Mouse (Mus musculus) heart, embryonic 10.5 days (tissue): ENCODE measurements around the gene Cldn18. TPM values are rescaled to one million over a fixed set of nuclear protein-coding genes. Genes with fewer than 3 reads are reported as not detected.

Experiments
- DNase-seq: peaks from one replicate; pipeline ENCODE4 v3.0.0-alpha.2; 2017; ENCODE audit warnings: low spot score
- H3K27ac ChIP-seq: fragments of 300-500 bp; sonication (generic); 2 replicates; pipeline ENCODE4 v1.5.1; 2016; ENCODE audit warnings: mild to moderate bottlenecking
- H3K27me3 ChIP-seq: fragments of 300-500 bp; sonication (generic); 2 replicates; pipeline ENCODE4 v1.6.1; 2016; ENCODE audit warnings: mild to moderate bottlenecking; ENCODE audit not compliant: poor library complexity, insufficient read depth, severe bottlenecking
- H3K36me3 ChIP-seq: fragments of 300-500 bp; sonication (generic); 2 replicates; pipeline ENCODE4 v1.6.1; 2016; ENCODE audit warnings: mild to moderate bottlenecking, moderate library complexity
- H3K4me1 ChIP-seq: fragments of 300-500 bp; sonication (generic); 2 replicates; pipeline ENCODE4 v1.6.1; 2016; ENCODE audit warnings: mild to moderate bottlenecking
- H3K4me3 ChIP-seq: fragments of 300-500 bp; sonication (generic); 2 replicates; pipeline ENCODE4 v1.5.1; 2016; ENCODE audit warnings: mild to moderate bottlenecking, moderate library complexity
- H3K9me3 ChIP-seq: fragments of 300-500 bp; sonication (generic); 2 replicates; pipeline ENCODE4 v1.6.1; 2016; ENCODE audit warnings: mild to moderate bottlenecking, moderate library complexity
- WGBS: fragments of 180-500 bp; shearing (Covaris S2); methylation state at CpG from one replicate; pipeline ENCODE4 v1.1.7; 2016; 5-methylcytosine and 5-hydroxymethylcytosine counted together
- polyA plus RNA-seq: library from polyadenylated mRNA; unstranded; fragments of >200 nt; fragmentation: Nextera tagmentation; extraction: Ambion mirVana; gene quantifications from 2 replicates; pipeline ENCODE4 v1.2.1, GENCODE M21; 2016

Gene Cldn18
- 0.20 TPM in 1 of 2 replicates, not detected in the other for polyA plus RNA-seq

- no peaks in the 10 kb centered on the region for H3K4me1 ChIP-seq
- H3K36me3 ChIP-seq, result no peaks in the 10 kb centered on the region
- 79% methylated on average over 14 of the region's 14 CpGs for WGBS
- no peaks in the 10 kb centered on the region for H3K9me3 ChIP-seq
- H3K27ac ChIP-seq, result no peak within 1 kb of the TSS
- no peak within 1 kb of the TSS for H3K4me3 ChIP-seq
- no peaks in the 10 kb centered on the region for H3K27me3 ChIP-seq
- no peak for DNase-seq
Measured at GRCm38 (mm10) chr9:99717134-99717533, at the start of gene Cldn18. Gene Cldn18, minus strand, starts transcription at chr9:99717267.

- Histone ChIP-seq H3K36me3 (no peaks in the 10 kb centered on the region), H3K9me3 (no peaks in the 10 kb centered on the region), H3K27me3 (no peaks in the 10 kb centered on the region), H3K4me3 (no peak overlapping the region), H3K4me1 (no peaks in the 10 kb centered on the region), H3K27ac (no peak overlapping the region)
- 63% methylated on average over 6 of the region's 6 CpGs for WGBS
- no peak for DNase-seq
Measured at GRCm38 (mm10) chr9:99763530-99763929, 46.5 kb upstream of the Cldn18 start.

GRCm38 (mm10) chr9:99750272-99750671, 33.2 kb upstream of the Cldn18 start:
- H3K27ac ChIP-seq, result no peak overlapping the region
- H3K4me3 ChIP-seq, result no peak overlapping the region
- no peaks in the 10 kb centered on the region for H3K27me3 ChIP-seq
- no peaks in the 10 kb centered on the region for H3K9me3 ChIP-seq
- 80% methylated on average over 4 of the region's 4 CpGs for WGBS
- H3K36me3 ChIP-seq, result no peaks in the 10 kb centered on the region
- DNase-seq, result peak; percentile 56
- no peaks in the 10 kb centered on the region for H3K4me1 ChIP-seq

- Histone ChIP-seq H3K27me3 (no peaks in the 10 kb centered on the region), H3K9me3 (no peaks in the 10 kb centered on the region), H3K4me3 (no peak overlapping the region), H3K27ac (no peak overlapping the region), H3K4me1 (no peaks in the 10 kb centered on the region), H3K36me3 (no peaks in the 10 kb centered on the region)
- 88% methylated on average over 1 of the region's 1 CpGs for WGBS
- DNase-seq, result no peak
Measured at GRCm38 (mm10) chr9:99748279-99748678, 31.2 kb upstream of the Cldn18 start.

GRCm38 (mm10) chr9:99747731-99748130, 30.7 kb upstream of the Cldn18 start:
- H3K9me3 ChIP-seq, result no peaks in the 10 kb centered on the region
- WGBS, result 58% methylated on average over 4 of the region's 4 CpGs
- H3K36me3 ChIP-seq, result no peaks in the 10 kb centered on the region
- no peak overlapping the region for H3K27ac ChIP-seq
- no peak for DNase-seq
- no peak overlapping the region for H3K4me3 ChIP-seq
- H3K27me3 ChIP-seq, result no peaks in the 10 kb centered on the region
- no peaks in the 10 kb centered on the region for H3K4me1 ChIP-seq

GRCm38 (mm10) chr9:99744548-99744947, 27.5 kb upstream of the Cldn18 start:
- DNase-seq, result no peak
- Histone ChIP-seq H3K9me3 (no peaks in the 10 kb centered on the region), H3K27ac (no peak overlapping the region), H3K4me3 (no peak overlapping the region), H3K27me3 (no peaks in the 10 kb centered on the region), H3K4me1 (no peaks in the 10 kb centered on the region), H3K36me3 (no peaks in the 10 kb centered on the region)
- WGBS, result 83% methylated on average over 5 of the region's 5 CpGs

- H3K9me3 ChIP-seq, result no peaks in the 10 kb centered on the region
- 36% methylated on average over 15 of the region's 15 CpGs for WGBS
- H3K4me1 ChIP-seq, result no peaks in the 10 kb centered on the region
- no peak overlapping the region for H3K27ac ChIP-seq
- no peaks in the 10 kb centered on the region for H3K27me3 ChIP-seq
- H3K4me3 ChIP-seq, result no peak overlapping the region
- peak; percentile 82 for DNase-seq
- H3K36me3 ChIP-seq, result no peaks in the 10 kb centered on the region
Measured at GRCm38 (mm10) chr9:99729943-99730646, 13.0 kb upstream of the Cldn18 start.

- H3K27ac ChIP-seq, result no peak overlapping the region
- 36% methylated on average over 11 of the region's 11 CpGs for WGBS
- no peaks in the 10 kb centered on the region for H3K27me3 ChIP-seq
- no peaks in the 10 kb centered on the region for H3K9me3 ChIP-seq
- no peak overlapping the region for H3K4me3 ChIP-seq
- no peaks in the 10 kb centered on the region for H3K4me1 ChIP-seq
- H3K36me3 ChIP-seq, result no peaks in the 10 kb centered on the region
- no peak for DNase-seq
Measured at GRCm38 (mm10) chr9:99727819-99728218, 10.8 kb upstream of the Cldn18 start.

GRCm38 (mm10) chr9:99725278-99725677, 8.2 kb upstream of the Cldn18 start:
- Histone ChIP-seq H3K4me3 (no peak overlapping the region), H3K9me3 (no peaks in the 10 kb centered on the region), H3K27ac (no peak overlapping the region), H3K27me3 (no peaks in the 10 kb centered on the region), H3K4me1 (no peaks in the 10 kb centered on the region), H3K36me3 (no peaks in the 10 kb centered on the region)
- no peak for DNase-seq
- 69% methylated on average over 8 of the region's 8 CpGs for WGBS

- no peak overlapping the region for H3K4me3 ChIP-seq
- H3K4me1 ChIP-seq, result no peaks in the 10 kb centered on the region
- no peaks in the 10 kb centered on the region for H3K9me3 ChIP-seq
- H3K27ac ChIP-seq, result no peak overlapping the region
- no peaks in the 10 kb centered on the region for H3K36me3 ChIP-seq
- DNase-seq, result no peak
- no peaks in the 10 kb centered on the region for H3K27me3 ChIP-seq
- WGBS, result 49% methylated on average over 1 of the region's 1 CpGs
Measured at GRCm38 (mm10) chr9:99720011-99720410, 2.9 kb upstream of the Cldn18 start.

GRCm38 (mm10) chr9:99710297-99710696, 6.8 kb downstream of the Cldn18 start:
- Histone ChIP-seq H3K27ac (no peak overlapping the region), H3K27me3 (0 out of 2 replicates have a peak, but pooled peaks cover 6% of the 10 kb centered on the region), H3K9me3 (no peaks in the 10 kb centered on the region), H3K4me1 (no peaks in the 10 kb centered on the region; the same call in 1 of the 2 replicates), H3K36me3 (no peaks in the 10 kb centered on the region), H3K4me3 (no peak overlapping the region)
- WGBS, result 77% methylated on average over 4 of the region's 4 CpGs
- no peak for DNase-seq

GRCm38 (mm10) chr9:99709588-99710248, 7.3 kb downstream of the Cldn18 start:
- Histone ChIP-seq H3K9me3 (no peaks in the 10 kb centered on the region), H3K27ac (no peak overlapping the region), H3K4me3 (no peak overlapping the region), H3K36me3 (no peaks in the 10 kb centered on the region), H3K4me1 (no peaks in the 10 kb centered on the region; the same call in 1 of the 2 replicates), H3K27me3 (0 out of 2 replicates have a peak, but pooled peaks cover 6% of the 10 kb centered on the region)
- DNase-seq, result no peak
- 79% methylated on average over 22 of the region's 22 CpGs for WGBS

- 64% methylated on average over 11 of the region's 11 CpGs for WGBS
- Histone ChIP-seq H3K4me1 (peaks cover 4% of the 10 kb centered on the region), H3K4me3 (no peak overlapping the region)
Measured at GRCm38 (mm10) chr9:99707425-99708126, 9.5 kb downstream of the Cldn18 start.

More at GRCm38 (mm10) chr9:99707425-99708126, 9.5 kb downstream of the Cldn18 start:
- DNase-seq, result no peak
- no peaks in the 10 kb centered on the region for H3K36me3 ChIP-seq
- no peaks in the 10 kb centered on the region for H3K9me3 ChIP-seq
- 0 out of 2 replicates have a peak, but pooled peaks cover 6% of the 10 kb centered on the region for H3K27me3 ChIP-seq
- no peak overlapping the region for H3K27ac ChIP-seq
